Mouse (Mus musculus) urinary bladder, adult 2 months (tissue): ENCODE results near the gene Rgs9. TPM values are rescaled to one million over a fixed set of nuclear protein-coding genes. Genes with fewer than 3 reads are reported as not detected.

Experiments
- DNase-seq: peaks from one replicate; pipeline ENCODE4 v3.0.0; 2022; ENCODE audit warnings: low spot score
- polyA plus RNA-seq: library from polyadenylated mRNA; depleted of rRNA; stranded (reverse); fragments of >200 nt; gene quantifications from 2 replicates; pipeline ENCODE4 v1.2.3, GENCODE M21; 2012

The Rgs9 gene
- polyA plus RNA-seq, 1 experiment: 1.9 TPM

- no peak for DNase-seq
Observed at GRCm38 (mm10) chr11:109240126-109240525, 57.8 kb downstream of the Rgs9 start.

- no peak for DNase-seq
Observed at GRCm38 (mm10) chr11:109238671-109239070, 59.3 kb downstream of the Rgs9 start.

GRCm38 (mm10) chr11:109237796-109238195 lies 60.1 kb downstream of the Rgs9 start:
- DNase-seq: no peak

- DNase-seq: no peak
Observed at GRCm38 (mm10) chr11:109233627-109234026, 64.3 kb downstream of the Rgs9 start.

- DNase-seq: no peak
Observed at GRCm38 (mm10) chr11:109232811-109233210, 65.1 kb downstream of the Rgs9 start.

GRCm38 (mm10) chr11:109227139-109227538 lies 70.8 kb downstream of the Rgs9 start:
- no peak for DNase-seq

GRCm38 (mm10) chr11:109221209-109222007 lies 76.5 kb downstream of the Rgs9 start:
- no peak for DNase-seq

GRCm38 (mm10) chr11:109218722-109219430 lies 79.1 kb downstream of the Rgs9 start:
- no peak for DNase-seq

- DNase-seq: no peak
Observed at GRCm38 (mm10) chr11:109217827-109218536, 79.9 kb downstream of the Rgs9 start.

- no peak for DNase-seq
Observed at GRCm38 (mm10) chr11:109210772-109211171, 87.2 kb downstream of the Rgs9 start.

GRCm38 (mm10) chr11:109210341-109210740 lies 87.6 kb downstream of the Rgs9 start:
- no peak for DNase-seq

- DNase-seq: no peak
Observed at GRCm38 (mm10) chr11:109206732-109207131, 91.2 kb downstream of the Rgs9 start.

- no peak for DNase-seq
Observed at GRCm38 (mm10) chr11:109206028-109206427, 91.9 kb downstream of the Rgs9 start.

- DNase-seq: no peak
Observed at GRCm38 (mm10) chr11:109199612-109200293, 98.2 kb downstream of the Rgs9 start.

- DNase-seq: peak; percentile 46
Observed at GRCm38 (mm10) chr11:109192673-109193557, 105.0 kb downstream of the Rgs9 start.

GRCm38 (mm10) chr11:109188235-109188634 lies 109.7 kb downstream of the Rgs9 start:
- DNase-seq: no peak

- DNase-seq: no peak
Observed at GRCm38 (mm10) chr11:109187631-109188184, 110.2 kb downstream of the Rgs9 start.

GRCm38 (mm10) chr11:109181118-109181517 lies 116.8 kb downstream of the Rgs9 start:
- DNase-seq: no peak

GRCm38 (mm10) chr11:109180290-109180689 lies 117.6 kb downstream of the Rgs9 start:
- no peak for DNase-seq

GRCm38 (mm10) chr11:109178788-109179518 lies 119.0 kb downstream of the Rgs9 start:
- DNase-seq: no peak
